Mouse (Mus musculus): ENCODE results near the gene Catsperz. TPM values are rescaled to one million over a fixed set of nuclear protein-coding genes. Genes with fewer than 3 reads are reported as not detected.

The Catsperz gene
- not detected for total RNA-seq (2021)
- long read RNA-seq, experiment 1, result 0 reads
- long read RNA-seq, experiment 2, result 0 reads

GRCm38 (mm10) chr19:6925307-6925573 is at the start of gene Catsperz:
Catsperz (minus strand) TSS chr19:6925380.
- DNase-seq (ENCODE audit: low spot score), result no peak

- peak; percentile 80 for DNase-seq (ENCODE audit: low spot score)
Observed at GRCm38 (mm10) chr19:6974211-6975205, 49.3 kb upstream of the Catsperz start, which contains the start of gene Ppp1r14b. Ppp1r14b (plus strand) TSS chr19:6974968.

- no peak for DNase-seq (ENCODE audit: low spot score)
Observed at GRCm38 (mm10) chr19:6973581-6974190, 48.5 kb upstream of the Catsperz start.

- DNase-seq (ENCODE audit: low spot score), result no peak
Observed at GRCm38 (mm10) chr19:6972247-6972917, 47.2 kb upstream of the Catsperz start.

- no peak for DNase-seq (ENCODE audit: low spot score)
Observed at GRCm38 (mm10) chr19:6971644-6972043, 46.5 kb upstream of the Catsperz start.

- no peak for DNase-seq (ENCODE audit: low spot score)
Observed at GRCm38 (mm10) chr19:6970460-6971085, 45.4 kb upstream of the Catsperz start.

GRCm38 (mm10) chr19:6969665-6970381 is 44.6 kb upstream of the Catsperz start:
- DNase-seq (ENCODE audit: low spot score), result peak; percentile 75

- DNase-seq (ENCODE audit: low spot score), result no peak
Observed at GRCm38 (mm10) chr19:6969291-6969664, 44.1 kb upstream of the Catsperz start.

GRCm38 (mm10) chr19:6968491-6969271 is 43.5 kb upstream of the Catsperz start:
- DNase-seq (ENCODE audit: low spot score), result no peak

GRCm38 (mm10) chr19:6956461-6956860 is 31.3 kb upstream of the Catsperz start:
- no peak for DNase-seq (ENCODE audit: low spot score)

GRCm38 (mm10) chr19:6955424-6955823 is 30.2 kb upstream of the Catsperz start:
- no peak for DNase-seq (ENCODE audit: low spot score)

GRCm38 (mm10) chr19:6954046-6954445 is 28.9 kb upstream of the Catsperz start:
- DNase-seq (ENCODE audit: low spot score), result no peak

GRCm38 (mm10) chr19:6952712-6953037 is 27.5 kb upstream of the Catsperz start:
- DNase-seq (ENCODE audit: low spot score), result no peak

GRCm38 (mm10) chr19:6951994-6952711 is 27.0 kb upstream of the Catsperz start:
- peak; percentile 87 for DNase-seq (ENCODE audit: low spot score)

- peak; percentile 97 for DNase-seq (ENCODE audit: low spot score)
Observed at GRCm38 (mm10) chr19:6951381-6951968, 26.3 kb upstream of the Catsperz start.

GRCm38 (mm10) chr19:6950613-6951153 is 25.5 kb upstream of the Catsperz start:
- DNase-seq (ENCODE audit: low spot score), result peak; percentile 46

- no peak for DNase-seq (ENCODE audit: low spot score)
Observed at GRCm38 (mm10) chr19:6949951-6950350, 24.8 kb upstream of the Catsperz start.

- no peak for DNase-seq (ENCODE audit: low spot score)
Observed at GRCm38 (mm10) chr19:6949532-6949931, 24.4 kb upstream of the Catsperz start.

GRCm38 (mm10) chr19:6948186-6948585 is 23.0 kb upstream of the Catsperz start:
- no peak for DNase-seq (ENCODE audit: low spot score)

Data from gastrocnemius, adult 18-20 months (tissue).